Mouse (Mus musculus) lung, postnatal 0 days (tissue): Measurements from ENCODE around the gene Evi2b.

Experiments
- CTCF ChIP-seq: IDR thresholded peaks from 2 replicates; pipeline ENCODE4 v1.5.1; 2016; ENCODE audit warnings: antibody characterized with exemption, mild to moderate bottlenecking
- EP300 ChIP-seq: IDR thresholded peaks from 2 replicates; pipeline ENCODE4 v1.6.1; 2016; ENCODE audit warnings: antibody characterized with exemption, mild to moderate bottlenecking, control low read depth

- TF ChIP-seq CTCF (no peak), EP300 (no peak)
These were observed 11.6 kb downstream of the Evi2b start for GRCm38 (mm10) chr11:79511970-79512369.
